Comparison of ENCODE assay signal across 16 mouse cellular contexts in genomic region chr9:96412821-96413405, GRCm38 (mm10). TPM values are rescaled to one million over a fixed set of nuclear protein-coding genes. Genes with fewer than 3 reads are reported as not detected.
DNase-seq lines count a peak whose midpoint lies in the region; ATAC-seq and TF ChIP-seq lines count a peak whose summit lies in the region.
"Had no signal": no experiment of that assay in that cellular context is flagged by ENCODE, and none has a peak within 500 bp of the region (broad histone marks: within the 10 kb centered on the region; RNA-seq: fewer than 3 reads in every experiment).

No protein-coding gene starts in this region.

- no peak overlapping the region for H3K27ac ChIP-seq in heart, embryonic 10.5 days
- H3K27ac ChIP-seq in kidney, adult 2 months (ENCODE audit: insufficient read depth, low read depth, low read length), result peak overlapping the region; percentile 51
- no peak overlapping the region for H3K27ac ChIP-seq in kidney, embryonic 14.5 days (ENCODE audit: low read depth, low read length)
- H3K27ac ChIP-seq in midbrain, embryonic 16.5 days (ENCODE audit: low read length), result no peak overlapping the region
- H3K27ac ChIP-seq: midbrain, embryonic 15.5 days; neural tube, embryonic 12.5 days had no signal

- H3K4me2 ChIP-seq in kidney, embryonic 14.5 days (replicated peaks; ENCODE audit: low read depth, low read length), result no peak overlapping the region
- no peak overlapping the region for H3K4me2 ChIP-seq in midbrain, embryonic 16.5 days (ENCODE audit: low read length)
- H3K4me2 ChIP-seq: liver, embryonic 11.5 days; midbrain, embryonic 15.5 days; neural tube, embryonic 12.5 days had no signal

- H3K4me3 ChIP-seq in heart, embryonic 10.5 days, result no peak overlapping the region
- H3K4me3 ChIP-seq in kidney, adult 2 months (ENCODE audit: insufficient read depth, low read depth, low read length), result no peak overlapping the region
- no peak overlapping the region for H3K4me3 ChIP-seq in kidney, embryonic 14.5 days (ENCODE audit: low read length)
- H3K4me3 ChIP-seq in midbrain, embryonic 16.5 days (ENCODE audit: low read depth, low read length), result no peak overlapping the region
- H3K4me3 ChIP-seq: midbrain, embryonic 15.5 days; neural tube, embryonic 12.5 days had no signal

- no peaks in the 10 kb centered on the region for H3K36me3 ChIP-seq in heart, embryonic 10.5 days
- H3K36me3 ChIP-seq in kidney, adult 2 months (ENCODE audit: control insufficient read depth, insufficient read depth, low read length), result no peaks in the 10 kb centered on the region
- no peaks in the 10 kb centered on the region for H3K36me3 ChIP-seq in kidney, embryonic 14.5 days (ENCODE audit: control insufficient read depth, insufficient read depth, low read length)
- no peaks in the 10 kb centered on the region for H3K36me3 ChIP-seq in midbrain, embryonic 16.5 days (ENCODE audit: control insufficient read depth, insufficient read depth, low read length)
- H3K36me3 ChIP-seq: midbrain, embryonic 15.5 days; neural tube, embryonic 12.5 days had no signal

- no peak for TF ChIP-seq CTCF in kidney, adult 2 months (conservative IDR thresholded peaks at IDR 0.05; ENCODE audit: insufficient read depth, insufficient read length, low read depth, low read length)

- no peaks in the 10 kb centered on the region for H3K27me3 ChIP-seq in heart, embryonic 10.5 days (ENCODE audit: insufficient read depth, poor library complexity, severe bottlenecking)
- H3K27me3 ChIP-seq in kidney, adult 2 months (replicated peaks; ENCODE audit: control insufficient read depth, insufficient read depth, low read length), result no peaks in the 10 kb centered on the region
- no peaks in the 10 kb centered on the region for H3K27me3 ChIP-seq in kidney, embryonic 14.5 days (ENCODE audit: control insufficient read depth, insufficient read depth, low read length)
- H3K27me3 ChIP-seq in midbrain, embryonic 16.5 days (ENCODE audit: control insufficient read depth, insufficient read depth, low read depth, low read length), result no peaks in the 10 kb centered on the region
- H3K27me3 ChIP-seq: midbrain, embryonic 15.5 days; neural tube, embryonic 12.5 days had no signal

- no peaks in the 10 kb centered on the region for H3K9me3 ChIP-seq in heart, embryonic 10.5 days
- H3K9me3 ChIP-seq in kidney, embryonic 14.5 days (ENCODE audit: control insufficient read depth, low read length), result no peaks in the 10 kb centered on the region
- no peaks in the 10 kb centered on the region for H3K9me3 ChIP-seq in midbrain, embryonic 16.5 days (replicated peaks; ENCODE audit: control insufficient read depth, low read length, poor library complexity, severe bottlenecking)
- H3K9me3 ChIP-seq: midbrain, embryonic 15.5 days; neural tube, embryonic 12.5 days had no signal

- TF ChIP-seq POLR2A in kidney, adult 2 months (IDR thresholded peaks at IDR 0.05; ENCODE audit: low read depth, low read length), result no peak

- peak; percentile 75 for DNase-seq in heart, embryonic 10.5 days (ENCODE audit: low spot score)
- DNase-seq in heart, adult 8-10 months (ENCODE audit: low spot score), result no peak
- peak; percentile 69 for DNase-seq in kidney, adult 2 months
- DNase-seq in 416B (ENCODE audit: low read depth), result peak; percentile 27
- peak; percentile 53 for DNase-seq in kidney, adult 9 months
- DNase-seq in cerebellum, postnatal 25 days, result no peak
- DNase-seq: adrenal gland, adult 8-10 months; B cell, adult 2 months; cerebellum, adult 8-10 months; forebrain, postnatal 0 days; gastrocnemius, postnatal 36 days had no signal

- H3K9ac ChIP-seq in kidney, embryonic 14.5 days (ENCODE audit: low read depth, low read length), result no peak overlapping the region
- no peak overlapping the region for H3K9ac ChIP-seq in midbrain, embryonic 16.5 days (ENCODE audit: low read depth, low read length)
- H3K9ac ChIP-seq: forebrain, postnatal 0 days; midbrain, embryonic 15.5 days; neural tube, embryonic 12.5 days had no signal

- no peak for ATAC-seq in kidney, embryonic 14.5 days (ENCODE audit: low FRiP score, low TSS enrichment)
- ATAC-seq in midbrain, embryonic 16.5 days, result no peak
- ATAC-seq: forebrain, postnatal 0 days; midbrain, embryonic 15.5 days had no signal

- peaks cover 8% of the 10 kb centered on the region; the same call in 1 of the 2 replicates for H3K4me1 ChIP-seq in heart, embryonic 10.5 days
- H3K4me1 ChIP-seq in kidney, adult 2 months (ENCODE audit: control insufficient read depth, insufficient read depth, low read length), result no peaks in the 10 kb centered on the region
- H3K4me1 ChIP-seq in kidney, embryonic 14.5 days (ENCODE audit: control insufficient read depth, insufficient read depth, low read length), result no peaks in the 10 kb centered on the region
- no peaks in the 10 kb centered on the region for H3K4me1 ChIP-seq in midbrain, embryonic 16.5 days (ENCODE audit: control insufficient read depth, insufficient read depth, low read length)
- H3K4me1 ChIP-seq: midbrain, embryonic 15.5 days; neural tube, embryonic 12.5 days had no signal

- WGBS in heart, embryonic 10.5 days, result 58% methylated on average over 9 of the region's 9 CpGs
- 54% methylated on average over 9 of the region's 9 CpGs for WGBS in kidney, adult 2 months
- WGBS in kidney, embryonic 14.5 days, result 81% methylated on average over 9 of the region's 9 CpGs
- WGBS in midbrain, embryonic 16.5 days, result 77% methylated on average over 9 of the region's 9 CpGs

RNA-seq across cellular contexts. Expression of gene Atp1b3, which starts 48.7 kb away (rescaled TPM):
- polyA plus RNA-seq in heart, embryonic 10.5 days (2016; fragmentation: Nextera tagmentation; extraction: Ambion mirVana), result 163 TPM in 2 replicates
- total RNA-seq in heart, adult 8-10 months (2022), result 10 to 100 TPM; 49.7 to 54.4 (median 53.0) TPM
- 64.4 and 71.0 TPM in 2 replicates for polyA plus RNA-seq in kidney, adult 2 months (2012; rRNA removed)
- 126 and 179 TPM in 2 replicates for polyA plus RNA-seq in kidney, embryonic 14.5 days (2014; fragmentation: Nextera tagmentation; extraction: Ambion mirVana)
- polyA plus RNA-seq in midbrain, embryonic 16.5 days (2015; fragmentation: Nextera tagmentation; extraction: Ambion mirVana), result 176 and 181 TPM in 2 replicates

Comparison
In these comparisons a context has a peak if more than half of its experiments do, and no peak if none do; other contexts are left out.
1. DNase-seq: peak in heart, embryonic 10.5 days (single experiment), kidney, adult 2 months (single experiment), 416B (single experiment) and kidney, adult 9 months (single experiment); none in heart, adult 8-10 months (single experiment) and cerebellum, postnatal 25 days (0 of 2).